Mouse (Mus musculus) layer of hippocampus, postnatal 14 days (tissue): ENCODE results near the gene Lgals12. TPM values are rescaled to one million over a fixed set of nuclear protein-coding genes. Genes with fewer than 3 reads are reported as not detected.

Experiments
- total RNA-seq, 2 experiments: library from RNA; stranded (reverse); gene quantifications; 2 replicates each; pipeline ENCODE4 v1.2.3; 2021

Lgals12 gene
- total RNA-seq, 2 experiments from 2014 or later = 0.21 to 0.31 TPM

Other genes with a start within 250 kb of the Lgals12 start
- gene Spindoc, start 224.2 kb downstream of the Lgals12 start, total RNA-seq = 10 to 100 TPM; 32.8 to 33.9 TPM
- 10 to 100 TPM; 57.8 to 64.3 TPM for gene 2700081O15Rik, start 189.6 kb downstream of the Lgals12 start, total RNA-seq
- gene Rtn3, start 123.9 kb downstream of the Lgals12 start, total RNA-seq = 100 to 1,000 TPM; 850 to 871 TPM
- 10 to 100 TPM; 20.8 to 20.9 TPM for gene Atl3, start 113.2 kb downstream of the Lgals12 start, total RNA-seq
- 10 to 100 TPM; 13.0 to 14.9 TPM for gene Pla2g16, start 49.7 kb downstream of the Lgals12 start, total RNA-seq
- gene Hrasls5, start 5.3 kb upstream of the Lgals12 start, total RNA-seq = not detected
- gene Slc22a19, start 104.1 kb upstream of the Lgals12 start, total RNA-seq = not detected
- not detected for gene Slc22a26, start 195.5 kb upstream of the Lgals12 start, total RNA-seq